In the genomic region with DNA sequence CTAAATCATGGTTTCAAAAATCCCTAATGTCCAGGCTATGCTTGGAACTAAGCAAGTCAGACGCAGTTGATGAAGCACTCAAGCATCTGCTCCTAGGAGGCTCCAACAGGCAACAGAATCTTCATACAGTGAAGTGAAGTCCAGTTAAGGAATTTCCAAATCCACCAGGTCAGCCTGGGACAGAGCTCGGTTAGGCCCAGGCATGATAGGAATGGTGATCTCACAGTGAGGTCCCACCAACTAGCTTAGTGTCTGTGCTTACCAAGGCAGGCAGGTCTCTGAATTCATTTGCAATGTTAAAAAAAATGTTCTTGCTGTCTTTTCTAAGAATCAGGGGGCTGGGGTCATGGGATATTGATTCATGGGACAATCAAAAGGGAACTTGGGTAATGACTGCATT, we compare ENCODE assay signal across 15 mouse cellular contexts. TPM values are rescaled to one million over a fixed set of nuclear protein-coding genes. Genes with fewer than 3 reads are reported as not detected.
"Had no signal": no experiment of that assay in that cellular context is flagged by ENCODE, and none has a peak within 500 bp of the region (broad histone marks: within the 10 kb centered on the region; RNA-seq: fewer than 3 reads in every experiment).

No protein-coding gene starts in this region.

- H3K4me1 ChIP-seq: midbrain, embryonic 13.5 days; midbrain, embryonic 15.5 days; neural tube, embryonic 12.5 days had no signal

- DNase-seq: lung, adult 18-20 months; lung, embryonic 14.5 days; lung, postnatal 10 days; lung, postnatal 4 days; right cerebral cortex, postnatal 14 days; spleen, adult 18-20 months; thymus, adult 18-20 months; thymus, postnatal 14 days; thymus, postnatal 36 days had no signal

- H3K4me3 ChIP-seq: midbrain, embryonic 10.5 days; midbrain, embryonic 13.5 days; midbrain, embryonic 15.5 days; neural tube, embryonic 12.5 days had no signal

- H3K9ac ChIP-seq: lung, embryonic 14.5 days; midbrain, embryonic 13.5 days; midbrain, embryonic 15.5 days; neural tube, embryonic 12.5 days had no signal

- H3K36me3 ChIP-seq: midbrain, embryonic 10.5 days; midbrain, embryonic 13.5 days; midbrain, embryonic 15.5 days; neural tube, embryonic 12.5 days had no signal

- H3K4me2 ChIP-seq: lung, embryonic 14.5 days; midbrain, embryonic 13.5 days; midbrain, embryonic 15.5 days; neural tube, embryonic 12.5 days had no signal

- H3K27ac ChIP-seq: midbrain, embryonic 10.5 days; midbrain, embryonic 13.5 days; midbrain, embryonic 15.5 days; neural tube, embryonic 12.5 days had no signal

- H3K27me3 ChIP-seq: midbrain, embryonic 13.5 days; midbrain, embryonic 15.5 days; neural tube, embryonic 12.5 days had no signal

- H3K9me3 ChIP-seq: midbrain, embryonic 10.5 days; midbrain, embryonic 13.5 days; midbrain, embryonic 15.5 days; neural tube, embryonic 12.5 days had no signal

- ATAC-seq: midbrain, embryonic 13.5 days; midbrain, embryonic 15.5 days had no signal

RNA-seq across cellular contexts. Expression of gene Oit1, which starts 51.2 kb away (rescaled TPM):
- polyA plus RNA-seq: midbrain, embryonic 13.5 days; midbrain, embryonic 15.5 days; midbrain, postnatal 0 days; neural tube, embryonic 12.5 days; neural tube, embryonic 14.5 days had no signal
